Mouse (Mus musculus) left cerebral cortex, postnatal 4 days (tissue): Measurements from ENCODE around the gene Ceacam5. TPM values are rescaled to one million over a fixed set of nuclear protein-coding genes. Genes with fewer than 3 reads are reported as not detected.

Experiments used
- DNase-seq: peaks from one replicate; pipeline ENCODE4 v3.0.0-alpha.2; 2022
- intact Hi-C: fragments of 180-260 bp; cut with DNase I; formaldehyde crosslinking; loops from one replicate; pipeline ENCODE4 v1.15.1; 2025
- total RNA-seq, 2 experiments: library from RNA; stranded (reverse); gene quantifications; 2 replicates each; pipeline ENCODE4 v1.2.3; 2021

Ceacam5 gene
- total RNA-seq: not detected

DNA sequence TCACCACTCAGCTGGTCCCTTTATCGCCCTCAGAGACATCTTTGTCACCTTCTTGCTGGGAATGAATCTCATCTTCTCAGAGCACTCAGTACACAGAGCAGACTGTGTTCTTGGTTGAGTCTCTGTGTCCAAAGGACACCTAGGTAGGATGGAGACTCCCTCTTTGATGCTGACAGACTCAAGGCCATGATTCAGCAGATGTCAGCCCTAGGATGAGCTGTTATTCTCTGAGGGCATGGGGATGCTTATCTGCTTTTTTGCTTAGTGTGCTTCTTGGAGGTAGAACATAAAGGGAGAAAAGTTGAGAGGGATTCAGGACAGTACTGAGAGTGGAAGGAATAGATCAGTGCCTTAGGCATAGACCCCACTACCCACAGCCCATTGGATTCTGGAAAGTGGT lies at the start of gene Ceacam5:
Gene Ceacam5, plus strand, starts transcription at position 301 of the 400 bp plus-strand sequence.
- intact Hi-C loops: no loop called here

More for the DNA sequence above, at the start of gene Ceacam5:
- no peak for DNase-seq

Other genes starting within 250 kb of the Ceacam5 start
- gene Ceacam14, start 99.4 kb downstream of the Ceacam5 start, total RNA-seq: not detected
- not detected for gene Gm5155, start 158.5 kb downstream of the Ceacam5 start, total RNA-seq